Mouse (Mus musculus): ENCODE results near the gene Hp1bp3.

- no peak for TF ChIP-seq POLR2A (IDR thresholded peaks at IDR 0.05; ENCODE audit: low read depth, low read length)
- TF ChIP-seq CTCF (IDR thresholded peaks at IDR 0.05; ENCODE audit: extremely low read depth, insufficient read depth, insufficient read length, insufficient replicate concordance) = no peak
Observed at GRCm38 (mm10) chr4:138184056-138184455, 32.0 kb upstream of the Hp1bp3 start.

All from spleen, adult 2 months (tissue).